Mouse (Mus musculus) T-helper 2 cell (primary cell): ENCODE data around the gene Cyp39a1.

ENCODE experiments used
- in situ Hi-C: fragments of 300-600 bp; cut with MboI, MseI; formaldehyde crosslinking; loops from one replicate; pipeline ENCODE4 v1.15.1; 2025; ENCODE audit warnings: high pct_unique_total_duplicates

The Cyp39a1 gene

GRCm38 (mm10) chr17:43677317-43677716, 10.1 kb downstream of the Cyp39a1 start:
- in situ Hi-C loops: no loop called here

- in situ Hi-C loops: no loop called here
These were observed 16.9 kb downstream of the Cyp39a1 start for GRCm38 (mm10) chr17:43684086-43684485.

GRCm38 (mm10) chr17:43684638-43685037, 17.4 kb downstream of the Cyp39a1 start:
- in situ Hi-C loops: no loop called here

GRCm38 (mm10) chr17:43689591-43689990, 22.4 kb downstream of the Cyp39a1 start:
- in situ Hi-C loops: no loop called here

GRCm38 (mm10) chr17:43698997-43699649, 31.9 kb downstream of the Cyp39a1 start:
- in situ Hi-C loops: no loop called here

GRCm38 (mm10) chr17:43701060-43701459, 33.8 kb downstream of the Cyp39a1 start:
- in situ Hi-C loops: loop anchor here (5.0 to 25.0 kb wide), 2 partner anchors 171 to 436 kb away; no protein-coding TSS in a partner anchor

GRCm38 (mm10) chr17:43704216-43704930, 37.1 kb downstream of the Cyp39a1 start:
- in situ Hi-C loops: loop anchor here (5.0 to 25.0 kb wide), 2 partner anchors 168 to 433 kb away; no protein-coding TSS in a partner anchor

- in situ Hi-C loops: loop anchor here (25.0 kb wide), 1 partner anchor 431 kb away; no protein-coding TSS in a partner anchor
These were observed 39.5 kb downstream of the Cyp39a1 start for GRCm38 (mm10) chr17:43706749-43707148.

GRCm38 (mm10) chr17:43707254-43707653, 40.0 kb downstream of the Cyp39a1 start:
- in situ Hi-C loops: loop anchor here (25.0 kb wide), 1 partner anchor 430 kb away; no protein-coding TSS in a partner anchor

- in situ Hi-C loops: loop anchor here (25.0 kb wide), 1 partner anchor 426 kb away; no protein-coding TSS in a partner anchor
These were observed 44.5 kb downstream of the Cyp39a1 start for GRCm38 (mm10) chr17:43711557-43712352.

- in situ Hi-C loops: loop anchor here (25.0 kb wide), 1 partner anchor 423 kb away; no protein-coding TSS in a partner anchor
These were observed 47.0 kb downstream of the Cyp39a1 start for GRCm38 (mm10) chr17:43714191-43714590.

GRCm38 (mm10) chr17:43716601-43717000, 49.4 kb downstream of the Cyp39a1 start:
- in situ Hi-C loops: loop anchor here (25.0 kb wide), 1 partner anchor 421 kb away; no protein-coding TSS in a partner anchor

GRCm38 (mm10) chr17:43719401-43719800, 52.2 kb downstream of the Cyp39a1 start:
- in situ Hi-C loops: loop anchor here (25.0 kb wide), 1 partner anchor 418 kb away; no protein-coding TSS in a partner anchor

- in situ Hi-C loops: loop anchor here (25.0 kb wide), 1 partner anchor 413 kb away; no protein-coding TSS in a partner anchor
These were observed 57.3 kb downstream of the Cyp39a1 start for GRCm38 (mm10) chr17:43724480-43724879.

- in situ Hi-C loops: no loop called here
These were observed 64.1 kb downstream of the Cyp39a1 start for GRCm38 (mm10) chr17:43731327-43731726.

- in situ Hi-C loops: no loop called here
These were observed 64.8 kb downstream of the Cyp39a1 start for GRCm38 (mm10) chr17:43731976-43732375.

GRCm38 (mm10) chr17:43734252-43734651, 67.0 kb downstream of the Cyp39a1 start:
- in situ Hi-C loops: no loop called here

- in situ Hi-C loops: no loop called here
These were observed 76.7 kb downstream of the Cyp39a1 start for GRCm38 (mm10) chr17:43743933-43744332.

- in situ Hi-C loops: no loop called here
These were observed 77.2 kb downstream of the Cyp39a1 start for GRCm38 (mm10) chr17:43744425-43744824.

GRCm38 (mm10) chr17:43751146-43751545, 83.9 kb downstream of the Cyp39a1 start:
- in situ Hi-C loops: no loop called here

GRCm38 (mm10) chr17:43752811-43753210, 85.6 kb downstream of the Cyp39a1 start:
- in situ Hi-C loops: no loop called here

- in situ Hi-C loops: no loop called here
These were observed 87.5 kb downstream of the Cyp39a1 start for GRCm38 (mm10) chr17:43754687-43755086.
